ENCODE assay signal across 8 mouse cellular contexts in genomic region chr4:127235742-127236487, GRCm38 (mm10). TPM values are rescaled to one million over a fixed set of nuclear protein-coding genes. Genes with fewer than 3 reads are reported as not detected.
DNase-seq lines count a peak whose midpoint lies in the region; ATAC-seq lines count a peak whose summit lies in the region.

No protein-coding gene starts in this region.

- H3K9me3 ChIP-seq in embryonic facial prominence, embryonic 10.5 days, result no peaks in the 10 kb centered on the region
- no peaks in the 10 kb centered on the region for H3K9me3 ChIP-seq in liver, embryonic 12.5 days (replicated peaks)
- no peaks in the 10 kb centered on the region for H3K9me3 ChIP-seq in stomach, embryonic 14.5 days (ENCODE audit: control insufficient read depth, low read depth, low read length)

- peak overlapping the region; percentile 80 for H3K27ac ChIP-seq in embryonic facial prominence, embryonic 10.5 days (replicated peaks)
- no peak overlapping the region for H3K27ac ChIP-seq in liver, embryonic 12.5 days
- H3K27ac ChIP-seq in stomach, embryonic 14.5 days (ENCODE audit: low read length), result no peak overlapping the region

- ATAC-seq in liver, embryonic 12.5 days, result peak; percentile 71
- peak; percentile 76; the same call in 1 of the 2 replicates for ATAC-seq in stomach, embryonic 14.5 days (ENCODE audit: insufficient number of reproducible peaks, insufficient read depth, low FRiP score, low read depth)

- H3K4me3 ChIP-seq in embryonic facial prominence, embryonic 10.5 days, result peak overlapping the region; percentile 72
- peak overlapping the region; percentile 54 for H3K4me3 ChIP-seq in liver, embryonic 12.5 days
- peak overlapping the region; percentile 52 for H3K4me3 ChIP-seq in stomach, embryonic 14.5 days (ENCODE audit: low read depth, low read length)

- H3K4me2 ChIP-seq in liver, embryonic 12.5 days, result peak overlapping the region; percentile 87
- peak overlapping the region; percentile 99 for H3K4me2 ChIP-seq in stomach, embryonic 14.5 days (replicated peaks; ENCODE audit: low read depth, low read length)

- peaks cover 47% of the 10 kb centered on the region for H3K27me3 ChIP-seq in embryonic facial prominence, embryonic 10.5 days (replicated peaks; ENCODE audit: low read depth, poor library complexity, severe bottlenecking)
- H3K27me3 ChIP-seq in liver, embryonic 12.5 days (replicated peaks), result peaks cover 86% of the 10 kb centered on the region
- H3K27me3 ChIP-seq in stomach, embryonic 14.5 days (ENCODE audit: control insufficient read depth, insufficient read depth, low read length), result 0 out of 2 replicates have a peak, but pooled peaks cover 4% of the 10 kb centered on the region

- peak; percentile 92 for DNase-seq in A20 (ENCODE audit: low read depth, low spot score)
- peak; percentile 90 for DNase-seq in adrenal gland, postnatal 25 days
- peak; percentile 92 for DNase-seq in embryonic facial prominence, embryonic 10.5 days (ENCODE audit: low spot score)
- peak; percentile 84 for DNase-seq in heart, adult 8-10 months (ENCODE audit: low spot score)
- peak; percentile 65 to 88 for DNase-seq in kidney, adult 8-10 months
- DNase-seq in naive thymus-derived CD4-positive, alpha-beta T cell, adult 2 months (ENCODE audit: low read depth), result peak; percentile 92

- H3K9ac ChIP-seq in liver, embryonic 12.5 days, result peak overlapping the region; percentile 27
- peak overlapping the region; percentile 36; the same call in 1 of the 2 replicates for H3K9ac ChIP-seq in stomach, embryonic 14.5 days (replicated peaks; ENCODE audit: low read depth, low read length)

- H3K4me1 ChIP-seq in embryonic facial prominence, embryonic 10.5 days, result peaks cover 30% of the 10 kb centered on the region
- H3K4me1 ChIP-seq in liver, embryonic 12.5 days, result peaks cover 10% of the 10 kb centered on the region
- H3K4me1 ChIP-seq in stomach, embryonic 14.5 days (ENCODE audit: control insufficient read depth, insufficient read depth, low read length), result peaks cover 6% of the 10 kb centered on the region; the same call in 1 of the 2 replicates

- H3K36me3 ChIP-seq in embryonic facial prominence, embryonic 10.5 days (replicated peaks), result no peaks in the 10 kb centered on the region
- H3K36me3 ChIP-seq in liver, embryonic 12.5 days, result no peaks in the 10 kb centered on the region
- H3K36me3 ChIP-seq in stomach, embryonic 14.5 days (ENCODE audit: control insufficient read depth, insufficient read depth, low read length), result no peaks in the 10 kb centered on the region

- under 1% methylated on average over 67 of the region's 67 CpGs for WGBS in embryonic facial prominence, embryonic 10.5 days
- under 1% methylated on average over 61 of the region's 67 CpGs for WGBS in liver, embryonic 12.5 days (ENCODE audit: insufficient replicate concordance)
- under 1% methylated on average over 53 of the region's 67 CpGs for WGBS in stomach, embryonic 14.5 days

RNA-seq across cellular contexts. Expression of gene Smim12, which starts 7.7 kb away (rescaled TPM):
- 48.8 and 55.9 TPM in 2 replicates for total RNA-seq in adrenal gland, postnatal 25 days (2021)
- 73.7 and 80.0 TPM in 2 replicates for polyA plus RNA-seq in embryonic facial prominence, embryonic 10.5 days (2016; fragmentation: Nextera tagmentation; extraction: Ambion mirVana)
- 10 to 100 TPM; 55.6 to 65.7 (median 60.7) TPM for total RNA-seq in heart, adult 8-10 months (2022)
- polyA plus RNA-seq in liver, embryonic 12.5 days (2016; fragmentation: Nextera tagmentation; extraction: Ambion mirVana), result 33.9 and 35.3 TPM in 2 replicates
- 55.4 and 55.6 TPM in 2 replicates for polyA plus RNA-seq in stomach, embryonic 14.5 days (2014; fragmentation: Nextera tagmentation; extraction: Ambion mirVana)
